Mouse (Mus musculus) E14TG2a.4 (cell line): Measurements from ENCODE around the gene 4930519G04Rik.

Experiments used
- CTCF ChIP-seq: conservative IDR thresholded peaks from 2 replicates; pipeline ENCODE4 v1.5.1; 2014; ENCODE audit warnings: low read length
- NANOG ChIP-seq: IDR thresholded peaks from 2 replicates; pipeline ENCODE4 v1.6.1; 2014; ENCODE audit warnings: borderline replicate concordance, low read length, mixed read lengths

GRCm38 (mm10) chr5:114915854-114916253 is 62.4 kb downstream of the 4930519G04Rik start:
- TF ChIP-seq CTCF (no peak), NANOG (no peak)
